Mouse (Mus musculus) forebrain, embryonic 12.5 days (tissue): ENCODE results near the gene Nod1. TPM values are rescaled to one million over a fixed set of nuclear protein-coding genes. Genes with fewer than 3 reads are reported as not detected.

Experiments used
- ATAC-seq: fragments of 200-750 bp; cut with Nextera tagmentation; 2 replicates; pipeline ENCODE4 v1.8.0; 2017; ENCODE audit warnings: moderate TSS enrichment; ENCODE audit not compliant: low FRiP score
- H3K27ac ChIP-seq: fragments of 300-500 bp; sonication (generic); 2 replicates; pipeline ENCODE4 v1.5.1; 2016; ENCODE audit warnings: mild to moderate bottlenecking
- H3K27me3 ChIP-seq: fragments of 300-500 bp; sonication (generic); 2 replicates; pipeline ENCODE4 v1.6.1; 2016; ENCODE audit warnings: mild to moderate bottlenecking
- H3K36me3 ChIP-seq: fragments of 300-500 bp; sonication (generic); replicated peaks from 2 replicates; pipeline ENCODE4 v1.6.1; 2016; ENCODE audit warnings: mild to moderate bottlenecking
- H3K4me1 ChIP-seq: fragments of 300-500 bp; sonication (generic); 2 replicates; pipeline ENCODE4 v1.6.1; 2016
- H3K4me2 ChIP-seq: fragments of 300-500 bp; sonication (generic); 2 replicates; pipeline ENCODE4 v1.6.1; 2016; ENCODE audit warnings: mild to moderate bottlenecking, moderate library complexity
- H3K4me3 ChIP-seq: fragments of 300-500 bp; sonication (generic); replicated peaks from 2 replicates; pipeline ENCODE4 v1.5.1; 2016; ENCODE audit warnings: mild to moderate bottlenecking
- H3K9ac ChIP-seq: fragments of 300-500 bp; sonication (generic); 2 replicates; pipeline ENCODE4 v1.6.1; 2016; ENCODE audit warnings: mild to moderate bottlenecking
- H3K9me3 ChIP-seq: fragments of 300-500 bp; sonication (generic); 2 replicates; pipeline ENCODE4 v1.6.1; 2016
- WGBS: fragments of 180-500 bp; shearing (Covaris S2); methylation state at CpG from one replicate; pipeline ENCODE4 v1.1.7; 2016; 5-methylcytosine and 5-hydroxymethylcytosine counted together
- polyA plus RNA-seq: library from polyadenylated mRNA; unstranded; fragments of >200 nt; fragmentation: Nextera tagmentation; extraction: Ambion mirVana; gene quantifications from 2 replicates; pipeline ENCODE4 v1.2.1, GENCODE M21; 2016

The Nod1 gene
- polyA plus RNA-seq = 1.8 and 2.0 TPM in 2 replicates

DNA sequence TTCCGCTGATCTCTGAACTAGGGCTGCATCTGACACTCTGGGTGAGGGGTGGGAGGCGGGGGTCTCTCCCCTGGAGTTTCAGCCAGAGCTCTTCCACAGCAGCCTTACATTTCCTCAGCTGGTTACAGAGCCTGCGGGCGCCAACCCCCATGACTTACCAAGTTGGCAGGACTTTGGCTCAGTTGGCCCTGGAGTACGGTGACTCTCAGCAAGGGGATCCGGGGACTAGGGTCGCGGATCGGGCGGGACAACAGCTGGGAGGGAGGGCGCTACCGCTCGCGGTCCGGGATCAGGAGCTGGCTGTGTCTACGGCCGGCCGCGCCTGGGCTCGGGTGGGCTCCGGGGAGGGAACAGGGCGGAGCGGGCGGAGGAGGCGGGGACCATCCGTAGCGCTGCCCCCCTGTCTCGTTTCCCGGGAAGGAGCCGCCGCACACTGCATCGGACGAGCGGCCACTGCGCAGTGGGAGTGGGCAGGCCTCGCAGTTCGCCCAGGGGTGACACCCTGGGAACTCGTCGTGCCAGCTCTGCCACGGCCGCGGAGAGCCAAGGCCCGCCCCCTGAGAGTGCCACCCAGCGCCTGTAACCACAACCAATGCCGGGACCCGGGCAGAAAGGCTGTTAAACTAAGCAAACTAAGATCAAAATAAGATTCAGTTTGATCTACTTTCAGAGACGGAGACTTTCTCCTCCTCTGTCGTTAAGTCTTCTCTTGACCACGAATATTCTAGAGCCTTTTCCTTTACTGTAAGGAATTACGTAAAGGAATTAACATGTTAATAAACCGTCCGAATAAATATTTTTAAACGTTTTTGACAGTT lies at the start of gene Nod1:
TSS of gene Nod1 (minus strand) at position 502 of the 818 bp plus-strand sequence.
- peaks cover 26% of the 10 kb centered on the region for H3K27me3 ChIP-seq
- no peaks in the 10 kb centered on the region for H3K36me3 ChIP-seq
- peak within 1 kb of the TSS; percentile 72 for H3K4me2 ChIP-seq
- H3K27ac ChIP-seq = no peak within 1 kb of the TSS
- WGBS = 3% methylated on average over 51 of the region's 53 CpGs
- H3K4me3 ChIP-seq = peak within 1 kb of the TSS; percentile 52
- H3K9me3 ChIP-seq = no peaks in the 10 kb centered on the region
- 0 out of 2 replicates have a peak, but pooled peaks cover 7% of the 10 kb centered on the region for H3K4me1 ChIP-seq
- peak; percentile 77 for ATAC-seq
- peak within 1 kb of the TSS; percentile 52 for H3K9ac ChIP-seq

GRCm38 (mm10) chr6:55021806-55022205 lies 49.4 kb upstream of the Nod1 start:
- H3K4me1 ChIP-seq = no peaks in the 10 kb centered on the region
- H3K9me3 ChIP-seq = no peaks in the 10 kb centered on the region
- H3K4me3 ChIP-seq = no peak overlapping the region
- no peak overlapping the region for H3K4me2 ChIP-seq
- H3K36me3 ChIP-seq = no peaks in the 10 kb centered on the region
- no peak for ATAC-seq
- H3K27ac ChIP-seq = no peak overlapping the region
- 88% methylated on average over 7 of the region's 7 CpGs for WGBS
- no peak overlapping the region for H3K9ac ChIP-seq
- peaks cover 16% of the 10 kb centered on the region for H3K27me3 ChIP-seq

- no peak overlapping the region for H3K27ac ChIP-seq
- ATAC-seq = no peak
- H3K4me1 ChIP-seq = peaks cover 3% of the 10 kb centered on the region; the same call in 1 of the 2 replicates
- no peak overlapping the region for H3K9ac ChIP-seq
- H3K4me3 ChIP-seq = no peak overlapping the region
- no peak overlapping the region for H3K4me2 ChIP-seq
- whole genome bisulfite sequencing = 53% methylated on average over 2 of the region's 2 CpGs
- 0 out of 2 replicates have a peak, but pooled peaks cover 4% of the 10 kb centered on the region for H3K9me3 ChIP-seq
- H3K27me3 ChIP-seq = peaks cover 46% of the 10 kb centered on the region
- no peaks in the 10 kb centered on the region for H3K36me3 ChIP-seq
Measured at GRCm38 (mm10) chr6:55018417-55018816, 46.0 kb upstream of the Nod1 start.

GRCm38 (mm10) chr6:55016710-55017583 lies 44.5 kb upstream of the Nod1 start:
- H3K36me3 ChIP-seq = no peaks in the 10 kb centered on the region
- no peak overlapping the region for H3K9ac ChIP-seq
- 0 out of 2 replicates have a peak, but pooled peaks cover 4% of the 10 kb centered on the region for H3K9me3 ChIP-seq
- H3K4me1 ChIP-seq = peaks cover 3% of the 10 kb centered on the region; the same call in 1 of the 2 replicates
- H3K27ac ChIP-seq = no peak overlapping the region
- peak; percentile 60; the same call in 1 of the 2 replicates for ATAC-seq
- 0 out of 2 replicates have a peak overlapping the region, but pooled peaks have one; percentile 0 for H3K4me2 ChIP-seq
- peaks cover 60% of the 10 kb centered on the region for H3K27me3 ChIP-seq
- no peak overlapping the region for H3K4me3 ChIP-seq
- 29% methylated on average over 15 of the region's 15 CpGs for WGBS

DNA sequence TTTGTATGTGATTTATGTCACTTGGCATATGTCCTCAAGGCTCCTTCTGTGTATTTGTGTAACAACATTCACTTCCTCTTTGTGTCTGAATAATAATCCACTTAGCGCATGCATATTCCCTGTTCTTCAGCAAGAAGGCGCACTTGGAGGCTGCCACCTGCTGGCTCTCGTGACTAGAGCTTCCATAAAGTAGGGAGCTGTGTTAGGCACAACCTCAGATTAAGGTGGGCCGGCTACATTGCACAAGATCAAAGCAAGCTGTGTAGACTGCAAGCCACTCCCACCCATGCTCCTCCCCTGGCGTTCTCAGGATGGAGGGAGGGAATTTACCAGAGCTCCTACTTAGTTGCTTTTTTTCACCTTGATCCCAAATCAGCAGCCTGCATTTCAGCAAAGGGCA lies 43.8 kb upstream of the Nod1 start:
- Histone ChIP-seq H3K27me3 (peaks cover 66% of the 10 kb centered on the region), H3K4me1 (peaks cover 3% of the 10 kb centered on the region; the same call in 1 of the 2 replicates)

GRCm38 (mm10) chr6:55014184-55014583 lies 41.8 kb upstream of the Nod1 start:
- Histone ChIP-seq H3K9ac (no peak overlapping the region), H3K27me3 (peaks cover 84% of the 10 kb centered on the region), H3K4me1 (peaks cover 17% of the 10 kb centered on the region), H3K36me3 (no peaks in the 10 kb centered on the region), H3K4me2 (no peak overlapping the region), H3K27ac (no peak overlapping the region), H3K4me3 (no peak overlapping the region), H3K9me3 (0 out of 2 replicates have a peak, but pooled peaks cover 4% of the 10 kb centered on the region)
- WGBS = 93% methylated on average over 3 of the region's 3 CpGs
- no peak for ATAC-seq

More for the DNA sequence above, 43.8 kb upstream of the Nod1 start:
- 22% methylated on average over 5 of the region's 5 CpGs for WGBS
- Histone ChIP-seq H3K4me2 (no peak overlapping the region), H3K27ac (no peak overlapping the region), H3K36me3 (no peaks in the 10 kb centered on the region), H3K9me3 (0 out of 2 replicates have a peak, but pooled peaks cover 4% of the 10 kb centered on the region), H3K9ac (no peak overlapping the region), H3K4me3 (no peak overlapping the region)
- ATAC-seq = no peak

DNA sequence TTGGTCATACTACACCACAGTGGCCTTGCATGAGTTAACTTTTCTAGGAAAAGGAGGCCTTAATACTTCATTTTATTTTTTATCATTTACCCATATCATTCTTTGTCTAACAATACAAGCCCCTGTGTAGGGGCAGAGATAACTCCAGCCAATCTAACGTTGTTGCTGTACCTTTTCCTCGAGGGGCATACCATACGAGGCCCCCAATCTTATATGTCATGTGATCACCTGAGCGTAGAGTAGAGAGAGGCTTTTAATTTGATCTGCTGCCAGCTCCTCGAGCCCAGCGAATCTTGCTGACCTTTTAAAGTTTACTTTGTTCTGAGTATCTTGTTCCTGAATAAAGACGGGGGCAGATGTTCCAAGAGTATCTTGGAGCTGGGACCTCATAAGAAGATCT lies 40.1 kb upstream of the Nod1 start:
- Histone ChIP-seq H3K4me3 (no peak overlapping the region), H3K9me3 (0 out of 2 replicates have a peak, but pooled peaks cover 4% of the 10 kb centered on the region), H3K27ac (no peak overlapping the region), H3K36me3 (no peaks in the 10 kb centered on the region), H3K4me1 (peaks cover 17% of the 10 kb centered on the region), H3K9ac (no peak overlapping the region), H3K4me2 (no peak overlapping the region), H3K27me3 (peaks cover 84% of the 10 kb centered on the region)
- ATAC-seq = no peak
- WGBS = 86% methylated on average over 7 of the region's 7 CpGs

DNA sequence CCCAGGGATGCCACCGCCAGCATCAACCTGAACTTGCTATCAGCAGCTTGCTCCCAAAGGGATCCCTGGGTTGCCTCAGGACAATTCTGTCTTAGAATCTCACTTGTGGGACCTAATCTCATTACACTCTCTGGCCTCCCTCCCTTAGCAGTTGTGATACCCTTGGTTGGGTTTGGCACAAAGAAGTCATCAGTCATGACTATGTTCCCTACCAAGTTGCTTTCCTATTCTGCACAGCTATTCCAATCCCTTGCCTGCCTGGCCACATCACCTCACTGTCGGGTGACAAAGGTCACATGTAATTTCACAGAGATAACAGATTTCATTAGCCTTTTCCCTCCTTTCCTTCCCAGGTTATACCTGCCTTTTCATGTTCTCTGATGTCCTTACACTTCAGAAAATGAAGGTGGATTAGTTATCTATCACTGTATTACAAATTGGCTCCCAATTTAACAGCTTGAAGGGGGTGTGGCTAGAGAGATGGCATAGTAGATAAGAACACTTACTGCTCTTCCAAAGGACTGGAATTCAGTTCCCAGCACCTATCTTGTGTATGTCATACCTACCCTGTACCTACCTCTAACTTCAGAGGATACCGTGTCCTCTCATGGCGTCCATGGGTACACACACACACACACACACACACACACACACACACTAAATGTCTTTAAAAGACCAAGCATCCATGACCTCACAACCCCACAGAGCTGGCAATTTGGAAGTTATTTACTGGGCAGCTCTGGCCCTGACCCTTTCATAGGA lies 38.1 kb upstream of the Nod1 start:
- peaks cover 14% of the 10 kb centered on the region for H3K4me1 ChIP-seq
- no peaks in the 10 kb centered on the region for H3K36me3 ChIP-seq
- no peak overlapping the region for H3K9ac ChIP-seq
- peak overlapping the region; percentile 63; the same call in 1 of the 2 replicates for H3K27ac ChIP-seq
- H3K4me2 ChIP-seq = peak overlapping the region; percentile 43
- H3K9me3 ChIP-seq = 0 out of 2 replicates have a peak, but pooled peaks cover 4% of the 10 kb centered on the region
- H3K4me3 ChIP-seq = peak overlapping the region; percentile 19; the same call in 1 of the 2 replicates
- ATAC-seq = no peak
- WGBS = 58% methylated on average over 4 of the region's 4 CpGs
- H3K27me3 ChIP-seq = peaks cover 87% of the 10 kb centered on the region

DNA sequence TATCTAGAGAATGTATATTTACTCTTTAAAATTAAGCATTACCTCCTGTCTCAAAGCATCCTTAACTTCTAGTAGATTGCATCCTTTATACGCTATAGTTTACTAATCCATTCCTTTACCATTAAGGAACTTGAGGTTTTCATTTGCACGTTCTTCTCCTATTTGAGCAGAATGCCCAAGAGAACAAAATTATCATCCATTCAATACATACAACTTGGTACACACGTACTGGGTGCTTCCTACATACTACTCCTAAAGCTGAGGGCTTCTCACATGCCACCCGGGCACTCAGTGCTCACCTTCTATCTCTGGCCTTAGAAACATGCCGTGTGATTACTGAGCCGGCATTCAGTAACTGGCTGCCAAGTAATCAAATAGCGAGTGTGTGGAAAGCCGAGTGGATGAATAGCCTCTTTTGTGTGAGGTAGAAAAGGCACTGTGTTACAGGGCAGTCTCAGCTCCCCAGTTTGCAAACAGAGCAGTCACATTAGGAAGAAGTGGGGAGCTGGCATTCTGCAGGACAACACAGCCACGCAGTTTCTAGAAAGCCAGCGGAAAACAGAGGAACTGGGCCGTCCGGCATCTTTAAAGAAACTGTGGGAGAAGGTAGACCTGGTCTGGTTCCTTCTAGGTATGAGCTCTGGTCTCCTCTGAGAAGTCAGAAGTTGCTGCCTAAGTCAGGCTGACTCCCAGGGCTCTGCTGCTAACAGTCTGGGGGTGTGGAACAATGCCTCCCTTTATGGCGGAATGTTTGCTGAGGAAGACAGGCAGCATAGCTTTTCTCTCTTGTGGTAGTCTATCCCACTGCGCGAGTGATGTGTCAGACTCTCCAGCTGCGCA lies 37.2 kb upstream of the Nod1 start:
- H3K36me3 ChIP-seq = no peaks in the 10 kb centered on the region
- ATAC-seq = peak; percentile 64
- peaks cover 14% of the 10 kb centered on the region for H3K4me1 ChIP-seq
- H3K27ac ChIP-seq = peak overlapping the region; percentile 63; the same call in 1 of the 2 replicates
- H3K9me3 ChIP-seq = 0 out of 2 replicates have a peak, but pooled peaks cover 4% of the 10 kb centered on the region
- peak overlapping the region; percentile 43 for H3K4me2 ChIP-seq
- peak overlapping the region; percentile 19 for H3K4me3 ChIP-seq
- no peak overlapping the region for H3K9ac ChIP-seq
- 11% methylated on average over 16 of the region's 16 CpGs for WGBS
- peaks cover 79% of the 10 kb centered on the region for H3K27me3 ChIP-seq

GRCm38 (mm10) chr6:55008401-55008800 lies 36.0 kb upstream of the Nod1 start:
- Histone ChIP-seq H3K4me2 (no peak overlapping the region), H3K9ac (no peak overlapping the region), H3K4me1 (peaks cover 14% of the 10 kb centered on the region), H3K36me3 (no peaks in the 10 kb centered on the region), H3K4me3 (no peak overlapping the region), H3K27ac (no peak overlapping the region), H3K9me3 (no peaks in the 10 kb centered on the region), H3K27me3 (peaks cover 73% of the 10 kb centered on the region)
- ATAC-seq = no peak
- WGBS = 87% methylated on average over 8 of the region's 8 CpGs

DNA sequence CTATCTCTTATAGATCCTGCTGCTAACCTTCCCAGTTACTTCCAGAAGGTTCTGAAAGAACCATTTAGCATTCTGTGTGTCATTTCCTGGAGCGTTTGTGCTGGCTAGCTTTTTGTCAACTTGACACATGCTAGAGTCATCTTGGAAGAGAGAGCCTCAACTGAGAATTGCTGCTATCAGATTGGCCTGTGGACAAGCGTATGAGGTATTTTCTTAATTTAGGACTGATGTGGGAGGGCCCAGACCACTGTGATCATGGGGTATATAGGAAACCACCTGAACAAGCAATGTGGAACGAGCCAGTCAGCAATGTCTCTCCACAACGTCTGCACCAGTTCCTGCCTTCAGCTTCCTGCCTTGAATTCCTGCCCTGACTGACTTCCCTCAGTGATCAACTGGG lies 31.1 kb upstream of the Nod1 start:
- H3K4me3 ChIP-seq = no peak overlapping the region
- H3K27ac ChIP-seq = no peak overlapping the region
- no peak for ATAC-seq
- H3K4me2 ChIP-seq = no peak overlapping the region
- no peaks in the 10 kb centered on the region for H3K36me3 ChIP-seq
- WGBS = 79% methylated on average over 4 of the region's 4 CpGs
- H3K4me1 ChIP-seq = no peaks in the 10 kb centered on the region
- H3K9ac ChIP-seq = no peak overlapping the region
- peaks cover 64% of the 10 kb centered on the region for H3K27me3 ChIP-seq
- H3K9me3 ChIP-seq = no peaks in the 10 kb centered on the region
